ENCODE assay signal across 8 mouse cellular contexts in genomic region chr3:129754650-129755604, GRCm38 (mm10). TPM values are rescaled to one million over a fixed set of nuclear protein-coding genes. Genes with fewer than 3 reads are reported as not detected.
A peak's percentile ranks its signal among the peaks of the same experiment; 100 is the strongest.
DNase-seq lines count a peak whose midpoint lies in the region; TF ChIP-seq lines count a peak whose summit lies in the region.

Gene Egf, minus strand, starts transcription at chr3:129755316.

- peak; percentile 35 for DNase-seq in Muller cell, postnatal 12 days (ENCODE audit: inconsistent ontology term)
- peak; percentile 30 for DNase-seq in embryo, embryonic 11 days
- peak; percentile 26 for DNase-seq in heart, adult 8-10 months (ENCODE audit: low spot score)
- peak; percentile 71 for DNase-seq in kidney, adult 18-20 months
- DNase-seq in lung, adult 2 months = peak; percentile 6
- DNase-seq in right cerebral cortex, postnatal 10 days (ENCODE audit: low spot score in 2 of 2) = peak; percentile 30 to 34
- DNase-seq in testis, postnatal 10 days (ENCODE audit: low spot score) = no peak
- no peak for DNase-seq in cerebellum, adult 11-12 months

- TF ChIP-seq POLR2A in lung, adult 2 months (IDR thresholded peaks at IDR 0.05; ENCODE audit: borderline replicate concordance, extremely low read depth, low read depth, low read length) = no peak

- WGBS in lung, adult 2 months = 7% methylated on average over 20 of the region's 20 CpGs

- TF ChIP-seq CTCF in lung, adult 2 months (IDR thresholded peaks at IDR 0.05; ENCODE audit: insufficient read depth, low read length) = no peak

- no peak within 1 kb of the TSS for H3K4me3 ChIP-seq in lung, adult 2 months (replicated peaks; ENCODE audit: extremely low read depth, low read depth, low read length)

- H3K4me1 ChIP-seq in lung, adult 2 months (ENCODE audit: control insufficient read depth, insufficient read depth, low read length) = 0 out of 2 replicates have a peak, but pooled peaks cover 3% of the 10 kb centered on the region

RNA-seq across cellular contexts. Expression of gene Egf, which starts in this region (rescaled TPM):
- total RNA-seq in heart, adult 8-10 months (2022) = 1 to 10 TPM; 1.9 to 5.6 (median 2.7) TPM
- 0.66 and 3.1 TPM in 2 replicates for polyA plus RNA-seq in lung, adult 2 months (2012; rRNA removed)

Comparison
In these comparisons a context has a peak if more than half of its experiments do, and no peak if none do; other contexts are left out.
1. DNase-seq: peak in Muller cell, postnatal 12 days (single experiment), embryo, embryonic 11 days (single experiment), heart, adult 8-10 months (single experiment), kidney, adult 18-20 months (single experiment), lung, adult 2 months (single experiment) and right cerebral cortex, postnatal 10 days (2 of 2); none in testis, postnatal 10 days (single experiment) and cerebellum, adult 11-12 months (single experiment).